Mouse (Mus musculus) thymus, adult 2 months (tissue): ENCODE measurements at regions not wholly inside any gene's neighbourhood (a gene's known extent, or its start where the extent isn't known, plus 50 kb on each side); places are given as distances from the start of the nearest gene placed in this dataset.

Source experiments
- CTCF ChIP-seq: fragments of 200-500 bp; IDR thresholded peaks from 2 replicates; pipeline ENCODE4 v1.5.1; 2012; ENCODE audit warnings: mild to moderate bottlenecking, control low read depth, low read length, moderate library complexity, borderline replicate concordance; ENCODE audit not compliant: control insufficient read depth, poor library complexity, insufficient read depth; ENCODE audit errors: extremely low read depth
- POLR2A ChIP-seq: fragments of 200-500 bp; IDR thresholded peaks from 2 replicates; pipeline ENCODE4 v1.6.1; 2012; ENCODE audit warnings: mild to moderate bottlenecking, low read length, control low read depth, moderate library complexity; ENCODE audit not compliant: control insufficient read depth, poor library complexity, insufficient read depth; ENCODE audit errors: extremely low read depth

- TF ChIP-seq CTCF (no peak), POLR2A (no peak)
Measured at GRCm38 (mm10) chr1:128894546-128894945, 302.5 kb upstream of the Cxcr4 start.
